Mouse (Mus musculus) liver, adult 2 months (tissue): ENCODE results near the gene Kpna4. TPM values are rescaled to one million over a fixed set of nuclear protein-coding genes. Genes with fewer than 3 reads are reported as not detected.
"Not testable (repeated sequence)": the region's sequence is repeated elsewhere in the genome, so short reads cannot be mapped to it uniquely, and the experiment has no call there.

Experiments used
- DNase-seq: peaks from one replicate; pipeline ENCODE4 v3.0.0-alpha.2; 2011; ENCODE audit warnings: low read depth, low spot score; ENCODE audit errors: extremely low read depth
- H3K27ac ChIP-seq: fragments of 200-500 bp; replicated peaks from 2 replicates; pipeline ENCODE4 v1.5.1; 2012; ENCODE audit warnings: low read depth, mild to moderate bottlenecking, control low read depth, inconsistent platforms, low read length; ENCODE audit not compliant: insufficient read depth
- H3K27me3 ChIP-seq: fragments of 200-500 bp; 2 replicates; pipeline ENCODE4 v1.6.1; 2012; ENCODE audit warnings: mild to moderate bottlenecking, moderate library complexity, low read length, inconsistent platforms; ENCODE audit not compliant: control insufficient read depth, insufficient read depth
- H3K36me3 ChIP-seq: fragments of 200-500 bp; 2 replicates; pipeline ENCODE4 v1.6.1; 2012; ENCODE audit warnings: low read length, inconsistent platforms; ENCODE audit not compliant: control insufficient read depth, insufficient read depth
- H3K4me1 ChIP-seq: fragments of 200-500 bp; 2 replicates; pipeline ENCODE4 v1.6.1; 2011; ENCODE audit warnings: low read length; ENCODE audit not compliant: control insufficient read depth, insufficient read depth
- H3K4me3 ChIP-seq: fragments of 200-500 bp; 2 replicates; pipeline ENCODE4 v1.5.1; 2011; ENCODE audit warnings: low read depth, mild to moderate bottlenecking, control low read depth, low read length, moderate library complexity; ENCODE audit not compliant: insufficient read depth
- H3K79me2 ChIP-seq: fragments of 200-500 bp; 2 replicates; pipeline ENCODE4 v1.6.1; 2012; ENCODE audit warnings: inconsistent platforms, mild to moderate bottlenecking, low read length, moderate library complexity; ENCODE audit not compliant: control insufficient read depth, insufficient read depth
- H3K9ac ChIP-seq: fragments of 200-500 bp; 2 replicates; pipeline ENCODE4 v1.6.1; 2012; ENCODE audit warnings: low read depth, mild to moderate bottlenecking, control low read depth, inconsistent platforms, low read length
- CTCF ChIP-seq: fragments of 200-500 bp; IDR thresholded peaks from 2 replicates; pipeline ENCODE4 v1.5.1; 2011; ENCODE audit warnings: low read depth, low read length, control low read depth
- POLR2A ChIP-seq: fragments of 200-500 bp; IDR thresholded peaks from 2 replicates; pipeline ENCODE4 v1.6.1; 2011; ENCODE audit warnings: low read length, control low read depth; ENCODE audit not compliant: insufficient read depth; ENCODE audit errors: extremely low read depth
- WGBS: fragments of 180-500 bp; shearing (Covaris S2); methylation state at CpG from one replicate; pipeline ENCODE4 v1.1.7; 2018; 5-methylcytosine and 5-hydroxymethylcytosine counted together
- polyA plus RNA-seq: library from polyadenylated mRNA; depleted of rRNA; stranded (reverse); fragments of >200 nt; gene quantifications from 2 replicates; pipeline ENCODE4 v1.2.3, GENCODE M21; 2012; rRNA removed
- total RNA-seq: library from RNA; depleted of rRNA; stranded (reverse); fragments of >200 nt; gene quantifications from 2 replicates; pipeline ENCODE4 v1.2.3, GENCODE M21; 2014; rRNA removed

Gene Kpna4
- total and polyA plus RNA-seq, 2 experiments: 5.3 to 10.7 TPM

DNA sequence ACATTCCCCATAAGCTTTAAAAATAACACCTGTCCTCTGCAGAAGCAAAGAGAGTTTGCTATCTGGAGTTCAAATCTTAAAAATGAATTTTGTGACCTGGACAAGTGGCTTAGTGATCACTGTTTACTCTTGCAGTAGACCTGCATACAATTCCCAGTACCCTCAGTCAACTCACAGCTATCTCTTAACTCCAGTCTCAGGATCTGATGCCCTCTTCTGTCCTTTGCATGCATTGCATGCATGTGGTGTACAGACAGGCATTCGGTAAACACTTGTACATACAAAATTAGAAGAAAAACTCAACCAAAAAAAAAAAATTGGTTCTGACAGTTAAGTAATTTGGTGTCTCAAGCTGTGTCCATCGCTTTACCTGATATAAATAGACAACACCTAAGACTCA, 106.6 kb downstream of the Kpna4 start:
- H3K27me3 ChIP-seq: no peaks in the 10 kb centered on the region
- no peaks in the 10 kb centered on the region for H3K79me2 ChIP-seq
- peaks cover 27% of the 10 kb centered on the region for H3K36me3 ChIP-seq
- TF ChIP-seq CTCF: no peak
- no peak overlapping the region for H3K27ac ChIP-seq
- no peak overlapping the region for H3K4me3 ChIP-seq
- no peaks in the 10 kb centered on the region for H3K4me1 ChIP-seq
- no peak for DNase-seq
- WGBS: 93% methylated on average over 2 of the region's 2 CpGs
- no peak overlapping the region for H3K9ac ChIP-seq

DNA sequence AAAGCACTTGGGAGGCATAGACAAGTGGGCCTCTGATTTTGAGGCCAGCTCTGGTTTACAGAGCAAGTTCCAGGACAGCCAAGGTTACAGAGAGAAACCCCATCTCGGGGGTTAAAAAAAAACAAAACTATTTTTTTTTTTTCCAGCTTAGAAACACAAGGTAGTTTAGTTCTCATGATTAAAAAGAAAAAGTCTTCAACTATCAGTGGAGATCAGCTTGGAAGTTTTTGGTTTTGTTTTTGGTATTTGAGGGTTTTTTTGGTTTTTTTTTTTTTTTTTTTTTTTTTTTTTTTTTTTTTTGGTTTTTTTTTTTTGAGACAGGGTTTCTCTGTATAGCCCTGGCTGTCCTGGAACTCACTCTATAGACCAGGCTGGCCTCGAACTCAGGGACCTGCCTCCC, 108.3 kb downstream of the Kpna4 start:
- H3K27ac ChIP-seq, H3K27me3 ChIP-seq, H3K9ac ChIP-seq, H3K4me3 ChIP-seq, H3K4me1 ChIP-seq, DNase-seq, H3K79me2 ChIP-seq: not testable (repeated sequence)
- H3K36me3 ChIP-seq: peaks cover 26% of the 10 kb centered on the region
- 95% methylated on average over 2 of the region's 2 CpGs for WGBS

DNA sequence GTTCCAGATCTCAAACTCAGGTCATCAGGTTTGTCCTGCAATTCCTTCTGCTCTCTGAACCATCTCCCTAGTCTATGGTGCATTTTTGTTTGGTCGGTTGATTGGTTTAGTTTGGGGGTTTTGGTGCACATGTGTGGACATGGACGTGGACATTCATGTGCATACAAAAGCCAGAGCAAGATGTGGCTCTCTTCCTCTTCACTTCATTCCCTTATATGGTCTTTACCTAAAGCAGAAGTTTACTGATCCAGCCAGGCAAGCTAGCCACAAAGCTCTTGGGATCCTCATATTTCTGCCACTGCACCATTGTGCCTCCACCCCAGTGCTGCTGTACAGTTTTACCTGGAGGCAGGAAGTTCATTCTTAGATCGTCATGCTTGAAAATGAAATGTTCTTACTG, 109.7 kb downstream of the Kpna4 start:
- DNase-seq: no peak
- no peaks in the 10 kb centered on the region for H3K79me2 ChIP-seq
- 92% methylated on average over 3 of the region's 3 CpGs for WGBS
- peaks cover 21% of the 10 kb centered on the region for H3K36me3 ChIP-seq
- no peaks in the 10 kb centered on the region for H3K27me3 ChIP-seq
- no peak overlapping the region for H3K9ac ChIP-seq
- no peak overlapping the region for H3K4me3 ChIP-seq
- no peak overlapping the region for H3K27ac ChIP-seq
- H3K4me1 ChIP-seq: peaks cover 2% of the 10 kb centered on the region; the same call in 1 of the 2 replicates
- no peak for TF ChIP-seq CTCF
- TF ChIP-seq POLR2A: no peak

Other genes with a start within 250 kb of the Kpna4 start
- gene Ift80, start 122.5 kb downstream of the Kpna4 start, total RNA-seq: 3.3 and 4.1 TPM in 2 replicates
- 0.76 and 0.98 TPM in 2 replicates for gene Ift80, start 122.5 kb downstream of the Kpna4 start, polyA plus RNA-seq
- 6.4 and 8.6 TPM in 2 replicates for gene Smc4, start 122.4 kb downstream of the Kpna4 start, total RNA-seq
- 1.0 and 1.1 TPM in 2 replicates for gene Smc4, start 122.4 kb downstream of the Kpna4 start, polyA plus RNA-seq
- gene Trim59, start 82.4 kb downstream of the Kpna4 start, total RNA-seq: 0.28 and 0.74 TPM in 2 replicates
- gene Trim59, start 82.4 kb downstream of the Kpna4 start, polyA plus RNA-seq: 0.04 and 0.05 TPM in 2 replicates
- 0.09 TPM in 1 of 2 replicates, not detected in the other for gene Arl14, start 95.3 kb upstream of the Kpna4 start, total RNA-seq
- gene Arl14, start 95.3 kb upstream of the Kpna4 start, polyA plus RNA-seq: not detected in 2 replicates
- gene Ppm1l, start 189.7 kb upstream of the Kpna4 start, total RNA-seq: 3.3 and 4.4 TPM in 2 replicates
- 1.9 and 2.4 TPM in 2 replicates for gene Ppm1l, start 189.7 kb upstream of the Kpna4 start, polyA plus RNA-seq